Mouse (Mus musculus) thymus, postnatal 10 days (tissue): ENCODE results near the gene Napb.
A peak's percentile ranks its signal among the peaks of the same experiment; 100 is the strongest.

Experiments used
- DNase-seq, 2 experiments: peaks; one replicate each; pipeline ENCODE4 v3.0.0; 2021; ENCODE audit warnings: low spot score in 2 of 2

The Napb gene

DNA sequence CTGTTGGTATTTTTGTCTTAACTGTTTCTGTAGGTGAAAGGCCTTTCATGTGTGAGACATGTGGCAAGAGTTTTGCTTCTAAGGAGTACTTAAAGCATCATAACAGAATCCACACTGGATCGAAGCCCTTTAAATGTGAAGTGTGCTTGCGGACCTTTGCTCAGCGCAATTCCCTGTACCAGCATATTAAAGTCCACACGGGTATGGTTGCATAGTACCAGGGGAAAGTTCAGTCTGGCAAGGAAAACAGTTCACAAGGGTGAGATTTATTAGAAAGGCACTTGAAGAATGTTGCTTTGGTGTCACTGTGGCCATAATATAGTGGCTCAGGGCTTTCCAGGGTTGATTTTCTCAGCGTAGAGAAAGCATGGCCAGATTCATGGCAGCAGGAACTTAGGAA lies 44.3 kb downstream of the Napb start:
- no peak for DNase-seq

DNA sequence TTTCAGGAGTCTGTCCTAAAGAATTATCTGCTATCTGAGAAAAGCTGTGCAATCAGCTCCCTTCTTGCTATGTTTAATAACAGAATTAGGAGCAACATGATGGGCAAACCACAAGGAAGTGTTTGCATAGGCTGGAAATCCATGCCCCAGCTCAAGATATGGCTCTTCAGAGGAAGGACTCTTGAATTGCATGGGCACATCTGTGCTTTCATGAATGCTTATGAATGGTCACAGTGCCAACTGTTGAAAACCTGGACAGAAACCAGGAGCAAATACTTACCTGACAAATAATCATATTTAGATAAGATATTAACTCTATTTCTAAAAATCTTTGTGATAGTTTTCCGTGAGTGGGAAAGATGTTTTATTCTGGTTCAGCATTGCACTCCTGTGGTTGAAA lies 45.4 kb downstream of the Napb start:
- DNase-seq, result no peak

DNA sequence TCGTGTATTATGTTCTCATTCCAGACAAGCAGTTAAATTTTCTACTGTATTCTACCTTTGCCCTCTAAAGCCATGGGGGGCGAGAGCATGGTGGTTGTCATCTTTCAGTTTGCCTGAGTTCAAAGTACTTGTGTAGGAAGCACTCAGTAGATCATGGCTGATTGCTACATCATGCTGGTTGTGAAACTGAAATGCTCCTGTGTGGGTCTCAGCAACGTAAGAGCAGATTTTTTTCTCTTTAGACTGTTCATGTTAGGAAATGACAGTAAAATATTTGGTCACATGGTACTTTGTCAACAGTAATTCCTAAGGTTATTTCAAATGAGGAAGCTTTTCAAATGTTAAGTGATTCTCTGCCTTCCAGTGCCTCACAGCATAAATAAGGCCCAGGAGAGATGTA lies 46.6 kb downstream of the Napb start:
- no peak for DNase-seq

DNA sequence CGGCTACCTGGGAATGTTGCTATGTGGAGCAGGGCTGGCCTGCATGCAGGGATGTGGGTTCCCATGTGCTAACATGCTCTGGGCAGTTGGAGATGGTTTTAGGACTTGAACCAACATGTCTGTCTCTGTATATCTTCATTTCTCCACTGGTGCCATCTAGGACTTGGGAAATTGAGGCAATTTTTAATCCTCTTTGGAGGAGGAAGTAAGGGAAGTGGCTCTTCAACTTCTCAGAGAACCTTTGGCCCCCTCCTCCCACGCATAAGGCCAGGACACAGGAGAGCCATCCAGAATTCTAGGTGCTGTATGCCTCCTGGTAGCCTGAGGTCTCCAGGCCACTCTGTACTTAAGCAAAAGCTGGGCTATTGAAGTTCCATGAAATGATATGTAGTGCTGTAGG lies 47.3 kb downstream of the Napb start:
- DNase-seq, result no peak

DNA sequence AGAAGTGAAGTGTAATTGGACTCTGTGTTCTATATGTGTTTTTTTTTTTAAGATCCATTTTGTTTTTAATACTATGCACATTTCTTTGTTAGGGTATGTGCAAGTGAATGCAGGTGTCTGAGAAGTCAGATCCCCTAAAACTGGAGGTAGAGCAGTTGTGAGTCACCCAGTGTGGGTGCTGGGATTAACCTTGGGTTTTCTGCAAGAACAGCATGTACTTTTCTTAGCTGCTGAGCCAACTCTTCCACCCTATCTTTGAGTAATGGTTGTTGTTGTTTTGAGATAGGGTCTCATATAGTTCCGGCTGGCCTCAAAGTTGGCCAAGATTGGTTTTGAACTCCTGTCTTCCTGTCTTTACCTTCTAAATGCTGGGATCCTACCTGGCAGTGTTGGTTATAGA lies 49.2 kb downstream of the Napb start:
- DNase-seq, result no peak

DNA sequence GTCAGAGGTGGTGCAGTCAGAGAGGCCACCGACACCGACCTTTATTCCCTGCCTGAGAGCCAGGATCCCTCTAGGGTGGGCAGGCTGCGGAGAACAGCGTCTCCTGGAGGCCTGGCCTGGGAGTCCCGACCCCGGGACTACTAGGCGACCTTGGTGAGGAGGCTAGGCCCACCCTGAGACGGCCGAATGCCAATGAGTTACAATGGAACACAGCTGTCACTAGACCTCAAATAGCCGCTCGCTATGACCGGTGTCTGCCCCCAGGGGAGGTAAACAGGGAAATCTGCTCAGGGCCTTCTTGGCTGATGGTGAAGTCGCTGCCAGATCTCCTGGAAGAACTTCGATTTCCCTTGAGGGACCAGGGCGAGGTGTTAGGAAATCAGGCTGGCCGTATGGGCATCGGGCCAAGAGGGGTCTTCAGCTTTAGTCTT lies 50.8 kb downstream of the Napb start:
- DNase-seq, result peak; percentile 60 to 70

- peak; percentile 96 to 99 for DNase-seq
Observed at GRCm38 (mm10) chr2:148680775-148681291, 51.4 kb downstream of the Napb start, which contains the start of gene Gzf1. TSS of gene Gzf1 (plus strand) at chr2:148681023.

DNA sequence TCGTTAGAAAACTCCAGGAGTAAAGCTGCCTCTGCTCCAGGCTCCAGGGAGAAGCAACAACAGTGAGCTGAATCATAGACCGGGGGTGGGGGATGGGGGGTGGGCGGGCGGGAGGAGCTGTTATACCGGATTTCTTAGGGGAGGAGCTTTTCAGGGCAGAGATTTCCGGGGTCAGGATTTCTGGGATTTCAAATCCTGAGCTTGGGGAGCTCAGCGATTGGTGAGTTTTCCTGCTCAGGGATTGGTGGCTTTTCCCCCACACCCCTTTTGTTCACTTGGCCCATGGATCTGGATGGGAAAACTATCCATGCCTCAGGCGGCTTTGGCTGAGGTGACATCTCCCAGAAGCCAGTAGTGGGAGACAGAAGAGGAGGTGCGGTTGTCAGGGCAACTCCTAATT lies 52.9 kb downstream of the Napb start:
- no peak for DNase-seq

DNA sequence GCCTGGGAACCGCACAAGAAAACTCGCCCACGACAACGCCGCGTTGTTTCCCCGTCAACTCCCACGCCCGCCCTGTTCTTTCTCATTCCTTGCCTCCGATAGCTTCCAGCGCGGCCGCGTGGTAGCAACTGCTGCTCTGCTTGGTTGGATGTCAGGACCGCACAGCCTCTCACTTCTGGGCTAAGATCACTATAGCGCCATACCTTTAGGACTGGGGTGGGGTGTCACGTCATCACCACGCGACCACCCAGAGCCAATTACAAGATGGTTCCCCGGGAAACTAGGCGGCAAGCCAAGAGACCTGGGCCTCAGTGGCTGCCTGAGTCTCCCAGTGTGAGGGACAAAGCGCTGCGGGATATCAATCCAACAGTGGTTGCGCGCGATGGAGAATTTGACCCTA lies 54.5 kb downstream of the Napb start:
- DNase-seq, result no peak

- peak; percentile 98 to 99 for DNase-seq
Observed at GRCm38 (mm10) chr2:148672199-148673096, 59.8 kb downstream of the Napb start, which contains the start of gene Nxt1. TSS of gene Nxt1 (plus strand) at chr2:148672601.

DNA sequence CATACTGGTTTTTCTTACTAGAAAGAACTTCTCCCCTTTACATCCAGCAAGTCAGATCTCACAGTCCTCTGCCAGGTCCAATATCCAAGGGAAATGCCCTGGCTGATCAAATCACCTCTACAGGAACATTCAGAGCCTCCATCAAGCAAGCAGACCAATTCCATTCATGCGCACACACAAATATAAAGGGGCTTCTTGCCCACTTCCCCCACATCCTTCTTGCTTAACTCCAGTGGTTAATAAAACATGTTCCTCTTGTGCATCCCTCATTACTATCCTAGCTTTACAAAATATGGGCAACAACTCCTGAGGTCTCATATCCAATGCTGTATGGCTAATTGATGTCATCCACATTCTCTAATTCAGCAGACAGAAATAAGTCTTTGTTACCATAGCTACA lies 68.8 kb downstream of the Napb start:
- DNase-seq, result no peak

GRCm38 (mm10) chr2:148654961-148655360 lies 77.3 kb downstream of the Napb start:
- DNase-seq, result peak; percentile 21 to 60

- no peak for DNase-seq
Observed at GRCm38 (mm10) chr2:148650587-148651357, 81.5 kb downstream of the Napb start.

DNA sequence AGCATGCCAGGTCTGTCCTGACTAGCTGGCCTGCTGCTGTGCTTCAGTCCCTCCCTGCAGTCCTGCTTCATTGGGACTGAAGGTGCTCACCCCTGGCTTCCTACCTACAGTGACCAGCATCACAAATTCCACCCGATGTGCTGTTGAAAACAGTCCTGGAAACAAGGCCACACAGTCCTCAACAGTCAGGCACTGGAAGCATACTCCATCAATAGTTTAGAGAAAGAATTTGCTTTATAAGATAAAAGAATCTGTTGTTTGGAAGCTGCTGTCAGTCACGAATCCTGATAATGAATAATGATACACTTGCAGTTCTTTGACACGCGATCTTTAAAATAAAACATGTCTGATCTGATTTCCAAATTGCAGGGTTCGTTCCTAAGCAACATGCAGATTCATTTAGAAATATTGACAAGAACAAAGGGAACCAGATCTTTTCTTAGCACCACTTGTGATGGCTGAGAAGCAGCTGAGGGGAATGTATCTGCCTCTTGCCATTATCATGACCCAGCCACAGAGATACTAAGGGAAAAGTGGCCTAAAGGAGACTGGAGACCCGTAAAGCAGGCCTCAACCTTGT lies 87.8 kb downstream of the Napb start:
- no peak for DNase-seq
